Mouse (Mus musculus) urinary bladder, postnatal 25 days (tissue): ENCODE results near the gene Dgki.

ENCODE experiments used
- DNase-seq: peaks from one replicate; pipeline ENCODE4 v3.0.0; 2022; ENCODE audit warnings: low spot score

Dgki gene

DNA sequence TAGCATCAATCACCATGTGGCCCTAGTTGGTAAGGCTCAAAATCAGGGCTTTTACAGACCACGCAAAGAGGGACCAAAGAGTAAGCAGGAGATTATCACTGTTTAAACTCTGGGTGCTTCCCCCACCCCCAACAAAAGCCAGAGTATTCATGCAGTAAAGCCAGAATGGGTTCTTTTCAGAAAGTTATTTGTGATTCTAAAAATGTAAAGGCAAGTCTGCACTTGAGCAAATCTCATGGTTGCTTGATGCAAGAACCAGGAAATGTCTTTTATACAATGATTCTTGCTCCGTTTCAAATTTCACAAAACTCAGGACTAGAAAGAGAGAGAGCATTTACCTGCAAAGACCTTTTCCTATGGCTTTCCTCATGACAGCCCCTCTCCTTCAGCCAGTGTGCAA, 7.9 kb downstream of the Dgki start:
- no peak for DNase-seq

DNA sequence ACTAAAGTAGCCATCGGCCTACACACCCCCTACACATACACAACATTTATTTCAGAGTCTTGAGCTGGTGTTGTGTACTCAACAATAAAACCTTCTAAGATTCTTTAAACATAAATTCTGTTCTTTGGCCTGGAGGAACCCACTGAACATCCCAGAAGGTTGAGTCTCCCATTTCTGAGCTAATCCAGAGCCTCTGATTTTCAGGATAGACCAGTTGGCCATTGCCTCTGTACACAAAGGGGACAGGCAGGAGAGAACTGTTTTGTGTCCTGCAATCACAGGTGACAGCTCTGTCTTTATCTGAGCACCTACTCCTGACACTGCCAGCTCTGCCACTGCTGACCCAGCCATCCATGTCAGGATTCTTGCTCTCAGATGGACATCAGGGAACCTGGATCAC, 8.8 kb downstream of the Dgki start:
- DNase-seq = no peak

GRCm38 (mm10) chr6:37290691-37291090, 9.3 kb downstream of the Dgki start:
- no peak for DNase-seq

DNA sequence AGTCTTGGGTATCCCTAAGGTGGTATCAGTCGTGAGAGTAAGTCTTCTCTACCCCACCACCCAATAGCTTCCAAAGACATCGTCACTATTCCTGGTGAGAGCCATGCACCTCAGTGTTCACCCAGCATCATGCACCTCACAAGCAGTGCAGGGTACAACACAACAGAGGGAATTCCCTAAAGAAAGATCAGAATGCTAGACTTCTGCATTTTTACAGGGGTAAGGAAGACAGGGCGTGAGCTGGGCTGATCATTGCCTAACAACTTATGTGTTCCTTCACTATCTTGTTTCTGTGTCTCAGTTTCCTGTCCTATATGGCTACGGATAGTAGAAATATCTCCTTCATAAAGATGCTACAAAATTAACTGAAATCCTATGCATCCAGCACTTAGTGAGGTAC, 13.8 kb downstream of the Dgki start:
- no peak for DNase-seq

DNA sequence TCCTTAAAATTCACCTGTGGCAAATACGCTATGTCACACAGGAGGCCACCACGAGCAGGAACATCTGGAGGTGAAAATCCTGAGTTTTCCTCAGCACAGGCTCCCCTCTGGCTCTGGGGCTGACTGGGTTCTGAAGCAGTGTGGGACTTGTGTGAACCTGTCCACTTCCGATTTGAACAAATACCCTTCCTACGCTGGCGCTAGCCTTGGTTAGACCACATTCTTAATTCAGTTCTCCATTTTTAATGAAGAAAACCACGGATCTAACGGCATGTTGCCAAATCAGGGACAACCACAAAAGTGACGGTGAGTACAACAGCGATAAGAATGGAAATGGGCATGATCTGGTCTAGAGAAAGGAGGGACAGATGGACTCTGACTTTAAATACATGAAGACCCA, 15.1 kb downstream of the Dgki start:
- no peak for DNase-seq

DNA sequence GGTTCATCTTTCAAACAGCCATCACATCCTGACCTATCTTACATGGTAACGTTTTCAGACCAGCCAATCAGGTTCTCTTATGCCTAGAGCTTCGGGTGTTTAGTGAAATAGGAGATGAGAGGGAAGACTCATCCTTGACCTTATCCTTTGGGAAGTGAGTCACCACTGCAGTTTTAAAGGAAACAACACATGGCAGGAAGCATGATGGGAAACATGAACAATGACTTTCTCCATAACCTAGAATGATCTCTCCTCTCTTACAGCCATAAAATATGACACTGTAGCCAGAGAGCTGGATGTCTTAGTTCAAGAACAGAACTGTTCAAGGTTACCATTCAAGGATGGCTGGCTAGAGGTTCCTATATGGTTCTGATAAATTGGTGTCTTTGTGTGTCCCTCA, 16.6 kb downstream of the Dgki start:
- no peak for DNase-seq

- DNase-seq = no peak
Measured at GRCm38 (mm10) chr6:37282659-37283058, 17.3 kb downstream of the Dgki start.

- DNase-seq = no peak
Measured at GRCm38 (mm10) chr6:37276834-37277715, 22.9 kb downstream of the Dgki start.

DNA sequence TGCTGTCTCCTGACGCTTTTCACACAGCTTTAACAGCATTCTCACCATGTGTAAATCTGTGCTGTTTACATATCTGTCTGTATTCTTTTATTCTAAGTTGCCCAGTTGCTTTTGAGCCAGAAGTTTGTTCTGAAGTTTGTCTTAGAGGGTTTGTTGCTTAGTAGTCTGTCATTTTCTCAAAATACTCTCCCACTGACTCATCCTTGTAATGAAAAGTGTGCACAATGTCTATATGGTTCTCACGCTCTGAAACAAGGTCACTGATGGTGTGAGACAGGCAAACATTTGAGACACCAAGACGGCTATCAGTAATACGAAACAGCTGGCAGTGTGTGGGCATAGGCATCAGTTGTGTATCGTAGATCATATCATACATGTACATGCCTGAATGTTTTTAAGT, 23.8 kb downstream of the Dgki start:
- no peak for DNase-seq

DNA sequence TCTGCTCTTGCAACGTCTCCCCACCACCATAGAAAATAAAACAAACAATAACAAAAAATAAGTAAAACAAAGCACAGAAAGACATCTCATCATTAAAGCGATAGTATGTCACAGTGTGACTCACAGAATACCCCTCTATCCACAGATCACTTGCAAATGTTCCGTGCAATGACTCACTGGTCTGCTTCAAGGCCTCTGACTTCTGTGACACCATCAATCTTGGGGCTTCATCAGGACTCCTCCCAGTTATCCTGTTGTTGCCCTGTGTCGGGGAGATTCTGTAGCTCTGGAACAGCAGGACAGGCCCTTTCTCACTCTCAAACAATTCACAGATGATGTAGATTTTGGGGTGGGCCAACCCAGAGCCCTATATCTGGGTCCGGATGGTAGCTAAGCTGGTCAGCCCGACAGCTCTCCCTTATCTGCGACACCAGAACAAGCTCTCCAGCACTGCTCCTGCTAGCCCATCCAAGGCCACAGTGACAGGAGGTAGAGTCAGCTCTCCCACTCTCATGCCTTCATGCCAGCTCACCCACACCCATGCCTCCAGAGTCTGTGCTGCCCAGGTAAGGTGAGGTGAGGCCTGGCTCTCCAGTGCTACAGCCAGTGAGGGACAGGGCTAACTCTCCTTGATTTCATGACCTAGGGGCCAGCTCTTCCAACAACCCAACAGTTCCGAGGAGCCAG, 28.9 kb downstream of the Dgki start:
- DNase-seq = no peak

GRCm38 (mm10) chr6:37268589-37268988, 31.4 kb downstream of the Dgki start:
- no peak for DNase-seq

GRCm38 (mm10) chr6:37267952-37268351, 32.0 kb downstream of the Dgki start:
- DNase-seq = no peak

DNA sequence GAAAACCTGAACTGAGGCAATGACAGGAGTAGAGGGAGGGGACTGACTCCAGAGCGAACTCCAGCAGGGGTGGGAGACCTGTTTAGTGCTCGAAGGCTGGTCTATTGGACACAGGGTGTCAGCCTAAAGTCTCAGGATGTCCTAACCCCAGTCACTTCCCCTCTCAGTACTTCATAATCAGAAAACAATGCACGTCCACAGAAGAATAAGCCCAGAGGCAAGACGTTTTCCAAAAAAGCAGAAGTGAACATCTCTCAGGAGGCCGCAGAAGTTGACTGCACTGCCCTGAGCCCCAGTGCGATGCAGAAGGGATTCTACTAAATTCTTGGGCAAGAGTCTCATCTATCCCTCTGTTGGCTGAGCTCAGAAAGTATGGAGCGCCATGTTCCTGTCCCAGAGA, 37.5 kb downstream of the Dgki start:
- DNase-seq = no peak

GRCm38 (mm10) chr6:37261236-37261852, 38.6 kb downstream of the Dgki start:
- DNase-seq = no peak

- no peak for DNase-seq
Measured at GRCm38 (mm10) chr6:37258662-37259061, 41.3 kb downstream of the Dgki start.

DNA sequence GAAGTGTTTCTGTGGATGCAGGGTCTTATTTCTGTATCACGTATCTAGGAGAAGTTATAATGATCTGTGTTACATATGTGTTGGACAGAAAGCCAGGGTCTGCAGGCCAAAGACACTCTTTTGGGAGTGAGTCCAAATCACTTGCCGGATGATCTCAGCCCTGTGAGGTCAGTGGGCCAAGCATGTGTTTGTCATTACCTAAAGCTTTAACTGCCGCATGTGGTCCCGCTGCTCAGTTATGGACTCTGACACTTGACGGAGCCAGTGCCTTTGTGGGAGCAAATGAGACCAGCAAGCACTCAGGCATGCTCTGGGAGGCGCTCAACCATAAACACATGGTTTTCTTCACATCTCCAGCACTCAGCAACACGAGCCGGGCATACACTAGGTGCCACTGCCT, 45.8 kb downstream of the Dgki start:
- no peak for DNase-seq

GRCm38 (mm10) chr6:37252536-37252935, 47.4 kb downstream of the Dgki start:
- no peak for DNase-seq

DNA sequence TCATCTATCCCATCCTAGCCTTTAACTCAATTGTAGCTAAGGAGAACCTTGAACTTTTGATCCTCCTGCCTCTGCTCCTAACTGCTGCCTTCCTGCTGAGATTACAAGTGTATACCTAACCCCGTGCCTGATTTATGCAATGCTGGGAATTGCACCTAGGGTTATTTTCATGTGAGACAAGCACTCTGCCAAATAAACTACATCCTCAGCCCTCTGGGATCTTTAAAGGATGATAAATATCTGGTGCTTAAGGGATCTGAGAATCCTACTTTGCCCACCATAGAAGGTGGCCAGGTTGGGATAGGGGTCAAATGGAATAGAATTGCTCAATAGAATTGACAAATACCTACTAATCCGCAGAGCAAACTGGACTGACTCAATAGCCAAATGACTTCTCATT, 49.3 kb downstream of the Dgki start:
- no peak for DNase-seq

- no peak for DNase-seq
Measured at GRCm38 (mm10) chr6:37245757-37246156, 54.2 kb downstream of the Dgki start.

DNA sequence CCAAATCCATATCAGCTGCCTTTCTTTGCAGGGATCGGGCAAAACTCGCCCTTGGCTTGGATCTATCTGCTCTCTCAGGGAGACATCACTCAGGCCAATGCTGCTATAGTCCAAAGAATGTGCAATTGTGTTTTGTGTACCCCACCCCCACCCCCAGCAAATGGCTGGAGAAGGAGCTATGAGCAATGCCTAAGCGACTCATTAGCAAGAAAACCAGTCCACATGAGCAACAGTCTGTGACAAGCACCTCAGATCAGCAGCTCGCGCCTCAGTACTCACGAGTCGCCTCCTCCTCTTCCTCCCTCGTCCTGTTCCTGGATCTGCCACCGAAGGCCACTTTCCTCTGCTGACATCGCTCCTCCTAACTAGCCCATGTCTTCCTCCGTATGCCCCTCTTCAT, 55.9 kb downstream of the Dgki start:
- no peak for DNase-seq

- DNase-seq = no peak
Measured at GRCm38 (mm10) chr6:37242769-37243121, 57.2 kb downstream of the Dgki start.

DNA sequence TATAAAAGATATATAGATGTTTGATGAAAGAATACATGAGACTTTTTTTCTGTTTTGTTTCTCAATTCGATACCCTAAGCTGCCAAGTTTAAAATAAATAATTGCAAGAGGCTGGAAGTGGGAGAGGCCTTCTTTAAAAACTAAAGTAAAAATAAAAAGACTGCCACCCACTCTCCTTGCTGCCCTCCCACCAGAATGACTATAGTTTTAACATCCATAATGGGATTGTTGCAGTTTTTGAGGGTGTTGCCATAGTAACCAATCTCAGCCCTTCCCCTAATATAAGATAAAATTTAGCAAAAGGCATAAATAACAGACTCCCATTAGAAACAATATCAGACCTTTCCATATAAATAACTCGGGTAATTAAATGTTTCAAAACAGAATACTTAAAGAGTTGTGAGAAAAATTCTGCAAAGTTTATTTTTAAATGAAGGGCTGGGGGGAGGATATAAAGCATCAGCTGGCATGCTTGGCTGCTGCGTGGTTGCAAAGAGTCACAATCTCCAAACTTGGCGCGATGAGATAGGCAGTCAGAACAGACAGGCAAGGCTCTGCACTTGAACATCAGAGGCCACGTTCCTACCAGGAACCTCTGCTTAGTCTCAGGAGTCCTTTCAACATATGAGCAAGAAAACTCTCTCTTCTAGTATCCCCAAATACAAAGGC, 57.8 kb downstream of the Dgki start:
- DNase-seq = no peak

DNA sequence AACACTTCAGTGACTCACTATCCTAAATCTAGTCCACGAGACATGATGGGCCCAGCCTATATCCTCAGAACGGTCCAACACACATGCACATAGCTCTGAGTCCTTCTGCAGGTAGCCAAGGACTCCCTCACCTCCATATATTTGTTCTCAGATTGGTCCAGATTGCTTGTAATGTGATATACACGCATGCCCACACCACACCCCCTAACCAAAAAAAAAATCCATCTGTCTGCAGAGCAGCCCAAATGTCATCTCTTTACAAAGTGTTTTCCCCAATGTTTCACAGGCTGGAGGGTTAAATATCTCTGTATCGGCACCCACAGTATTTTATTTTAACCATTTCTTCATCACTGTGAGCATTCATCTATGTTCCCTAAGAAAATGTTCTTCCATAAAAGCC, 58.5 kb downstream of the Dgki start:
- DNase-seq = no peak
